Mouse (Mus musculus): ENCODE data around the gene Gm11595. TPM values are rescaled to one million over a fixed set of nuclear protein-coding genes. Genes with fewer than 3 reads are reported as not detected.
"Not testable (repeated sequence)": the region's sequence is repeated elsewhere in the genome, so short reads cannot be mapped to it uniquely, and the experiment has no call there.

The Gm11595 gene
- not detected in 2 replicates for polyA plus RNA-seq (2014; fragmentation: Nextera tagmentation; extraction: Ambion mirVana)

GRCm38 (mm10) chr11:99772813-99773212 is at the start of gene Gm11595:
TSS of gene Gm11595 (minus strand) at chr11:99772913.
- H3K4me3 ChIP-seq (ENCODE audit: low read depth, low read length); H3K36me3 ChIP-seq (ENCODE audit: control insufficient read depth, insufficient read depth, low read length); ATAC-seq (ENCODE audit: low read depth); H3K27me3 ChIP-seq (ENCODE audit: control insufficient read depth, insufficient read depth, low read length); H3K27ac ChIP-seq (ENCODE audit: low read depth, low read length); H3K9me3 ChIP-seq (ENCODE audit: control insufficient read depth, low read length); H3K4me2 ChIP-seq (ENCODE audit: low read depth, low read length); H3K4me1 ChIP-seq (ENCODE audit: control insufficient read depth, insufficient read depth, low read length); H3K9ac ChIP-seq (replicated peaks; ENCODE audit: low read depth, low read length): not testable (repeated sequence)

DNA sequence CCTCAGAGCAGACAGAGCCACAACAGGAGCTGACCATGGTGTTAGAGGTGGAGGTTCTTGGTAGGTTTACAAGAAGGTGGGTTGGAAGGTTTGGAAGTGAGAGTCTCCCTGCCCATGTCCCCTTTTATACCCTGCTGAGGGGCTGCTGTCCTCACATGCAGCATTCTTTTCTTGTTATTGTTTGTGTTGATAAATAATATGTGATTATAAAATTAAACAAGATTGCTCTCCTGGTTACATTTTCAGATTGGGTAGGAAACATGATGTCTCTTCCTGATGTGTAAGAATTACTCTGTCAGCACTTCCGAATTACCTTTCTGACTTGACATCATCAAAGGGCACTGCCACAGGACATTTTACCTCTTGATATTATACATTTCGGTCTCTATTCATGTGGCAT is 42.9 kb upstream of the Gm11595 start, which contains the start of gene Gm11564:
Gene Gm11564, minus strand, starts transcription at position 101 of the 400 bp plus-strand sequence.
- H3K36me3 ChIP-seq (ENCODE audit: control insufficient read depth, insufficient read depth, low read length); H3K27ac ChIP-seq (ENCODE audit: low read depth, low read length); H3K9ac ChIP-seq (replicated peaks; ENCODE audit: low read depth, low read length); H3K9me3 ChIP-seq (ENCODE audit: control insufficient read depth, low read length); H3K4me1 ChIP-seq (ENCODE audit: control insufficient read depth, insufficient read depth, low read length); H3K27me3 ChIP-seq (ENCODE audit: control insufficient read depth, insufficient read depth, low read length); ATAC-seq (ENCODE audit: low read depth); H3K4me3 ChIP-seq (ENCODE audit: low read depth, low read length); H3K4me2 ChIP-seq (ENCODE audit: low read depth, low read length): not testable (repeated sequence)
- WGBS: 89% methylated on average over 2 of the region's 2 CpGs

- not testable (repeated sequence) for H3K4me3 ChIP-seq (ENCODE audit: low read depth, low read length); H3K36me3 ChIP-seq (ENCODE audit: control insufficient read depth, insufficient read depth, low read length); H3K27ac ChIP-seq (ENCODE audit: low read depth, low read length); ATAC-seq (ENCODE audit: low read depth); H3K27me3 ChIP-seq (ENCODE audit: control insufficient read depth, insufficient read depth, low read length); H3K9ac ChIP-seq (replicated peaks; ENCODE audit: low read depth, low read length); H3K9me3 ChIP-seq (ENCODE audit: control insufficient read depth, low read length); H3K4me1 ChIP-seq (ENCODE audit: control insufficient read depth, insufficient read depth, low read length); H3K4me2 ChIP-seq (ENCODE audit: low read depth, low read length)
These were observed 37.1 kb upstream of the Gm11595 start, which contains the start of gene Krtap4-13 for GRCm38 (mm10) chr11:99809792-99810191. TSS of gene Krtap4-13 (minus strand) at chr11:99809892.

DNA sequence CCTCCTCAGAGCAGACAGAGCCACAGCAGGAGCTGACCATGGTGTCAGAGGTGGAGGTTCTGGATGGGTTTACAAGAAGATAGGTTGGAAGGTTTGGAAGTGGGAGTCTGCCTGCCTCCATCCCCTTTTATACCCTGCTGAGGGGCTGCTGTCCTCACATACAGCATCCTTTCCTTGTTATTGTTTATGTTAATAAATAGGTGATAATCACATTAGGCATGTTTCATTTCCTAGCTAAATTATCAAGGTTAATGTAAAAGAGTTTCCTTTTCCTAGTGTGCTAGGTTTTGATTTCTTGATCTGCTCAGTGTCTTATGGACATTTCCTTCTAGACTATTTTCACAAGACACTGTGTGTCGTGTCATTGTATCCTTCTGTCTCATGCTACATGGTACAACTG is 31.6 kb upstream of the Gm11595 start, which contains the start of gene Gm11554:
Gene Gm11554, minus strand, starts transcription at position 101 of the 400 bp plus-strand sequence.
- WGBS: no CpG with 5 or more reads among the region's 1 CpGs
- H3K27ac ChIP-seq (ENCODE audit: low read depth, low read length); H3K4me3 ChIP-seq (ENCODE audit: low read depth, low read length); H3K36me3 ChIP-seq (ENCODE audit: control insufficient read depth, insufficient read depth, low read length); H3K4me1 ChIP-seq (ENCODE audit: control insufficient read depth, insufficient read depth, low read length); ATAC-seq (ENCODE audit: low read depth); H3K4me2 ChIP-seq (ENCODE audit: low read depth, low read length); H3K9ac ChIP-seq (replicated peaks; ENCODE audit: low read depth, low read length); H3K27me3 ChIP-seq (ENCODE audit: control insufficient read depth, insufficient read depth, low read length); H3K9me3 ChIP-seq (ENCODE audit: control insufficient read depth, low read length): not testable (repeated sequence)

- H3K27me3 ChIP-seq (ENCODE audit: control insufficient read depth, insufficient read depth, low read length); H3K4me1 ChIP-seq (ENCODE audit: control insufficient read depth, insufficient read depth, low read length); ATAC-seq (ENCODE audit: low read depth); H3K36me3 ChIP-seq (ENCODE audit: control insufficient read depth, insufficient read depth, low read length); H3K9me3 ChIP-seq (ENCODE audit: control insufficient read depth, low read length); H3K4me2 ChIP-seq (ENCODE audit: low read depth, low read length); H3K4me3 ChIP-seq (ENCODE audit: low read depth, low read length); H3K27ac ChIP-seq (ENCODE audit: low read depth, low read length); H3K9ac ChIP-seq (replicated peaks; ENCODE audit: low read depth, low read length): not testable (repeated sequence)
- no CpG with 5 or more reads among the region's 1 CpGs for WGBS
These were observed 26.1 kb upstream of the Gm11595 start, which contains the start of gene Gm11569 for GRCm38 (mm10) chr11:99798832-99799231. TSS of gene Gm11569 (minus strand) at chr11:99798932.

GRCm38 (mm10) chr11:99793367-99793766 is 20.7 kb upstream of the Gm11595 start, which contains the start of gene Gm11596:
TSS of gene Gm11596 (minus strand) at chr11:99793467.
- Histone ChIP-seq H3K36me3 (ENCODE audit: control insufficient read depth, insufficient read depth, low read length) (no peaks in the 10 kb centered on the region), H3K27ac (ENCODE audit: low read depth, low read length) (no peak within 1 kb of the TSS), H3K4me1 (ENCODE audit: control insufficient read depth, insufficient read depth, low read length) (no peaks in the 10 kb centered on the region), H3K9me3 (ENCODE audit: control insufficient read depth, low read length) (no peaks in the 10 kb centered on the region), H3K4me3 (ENCODE audit: low read depth, low read length) (no peak within 1 kb of the TSS), H3K9ac (replicated peaks; ENCODE audit: low read depth, low read length) (no peak within 1 kb of the TSS), H3K27me3 (ENCODE audit: control insufficient read depth, insufficient read depth, low read length) (no peaks in the 10 kb centered on the region), H3K4me2 (ENCODE audit: low read depth, low read length) (no peak within 1 kb of the TSS)
- 81% methylated on average over 2 of the region's 2 CpGs for WGBS
- no peak for ATAC-seq (ENCODE audit: low read depth)

DNA sequence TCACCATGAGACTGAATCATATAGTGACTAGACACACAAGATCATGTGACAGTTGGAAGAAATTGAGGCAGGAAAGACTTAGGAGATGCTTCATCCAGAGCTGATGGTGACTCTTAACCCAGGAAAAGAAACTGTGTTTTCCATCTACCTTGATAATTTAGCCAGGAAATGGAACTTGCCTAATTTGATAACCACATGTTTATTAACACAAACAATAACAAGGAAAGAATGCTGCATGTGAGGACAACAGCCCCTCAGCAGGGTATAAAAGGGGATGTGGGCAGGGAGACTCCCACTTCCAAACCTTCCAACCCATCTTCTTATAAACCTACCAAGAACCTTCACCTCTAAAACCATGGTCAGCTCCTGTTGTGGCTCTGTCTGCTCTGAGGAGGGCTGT is 12.2 kb upstream of the Gm11595 start, which contains the start of gene Krtap4-9:
Gene Krtap4-9, plus strand, starts transcription at position 301 of the 400 bp plus-strand sequence.
- not testable (repeated sequence) for H3K9ac ChIP-seq (replicated peaks; ENCODE audit: low read depth, low read length)

GRCm38 (mm10) chr11:99780604-99781003 is 7.9 kb upstream of the Gm11595 start, which contains the start of gene Krtap4-8:
TSS of gene Krtap4-8 (minus strand) at chr11:99780704.
- Histone ChIP-seq H3K4me2 (ENCODE audit: low read depth, low read length) (no peak within 1 kb of the TSS), H3K27ac (ENCODE audit: low read depth, low read length) (no peak within 1 kb of the TSS), H3K36me3 (ENCODE audit: control insufficient read depth, insufficient read depth, low read length) (no peaks in the 10 kb centered on the region), H3K4me3 (ENCODE audit: low read depth, low read length) (no peak within 1 kb of the TSS), H3K9me3 (ENCODE audit: control insufficient read depth, low read length) (no peaks in the 10 kb centered on the region), H3K9ac (replicated peaks; ENCODE audit: low read depth, low read length) (no peak within 1 kb of the TSS), H3K4me1 (ENCODE audit: control insufficient read depth, insufficient read depth, low read length) (no peaks in the 10 kb centered on the region), H3K27me3 (ENCODE audit: control insufficient read depth, insufficient read depth, low read length) (no peaks in the 10 kb centered on the region)
- ATAC-seq (ENCODE audit: low read depth): no peak
- WGBS: 97% methylated on average over 2 of the region's 2 CpGs

More for the DNA sequence above, 12.2 kb upstream of the Gm11595 start, which contains the start of gene Krtap4-9:
- not testable (repeated sequence) for H3K27me3 ChIP-seq (ENCODE audit: control insufficient read depth, insufficient read depth, low read length); H3K9me3 ChIP-seq (ENCODE audit: control insufficient read depth, low read length); H3K4me2 ChIP-seq (ENCODE audit: low read depth, low read length); H3K36me3 ChIP-seq (ENCODE audit: control insufficient read depth, insufficient read depth, low read length); H3K27ac ChIP-seq (ENCODE audit: low read depth, low read length); ATAC-seq (ENCODE audit: low read depth); H3K4me3 ChIP-seq (ENCODE audit: low read depth, low read length); H3K4me1 ChIP-seq (ENCODE audit: control insufficient read depth, insufficient read depth, low read length)

GRCm38 (mm10) chr11:99778401-99778800 is 5.7 kb upstream of the Gm11595 start:
- H3K4me2 ChIP-seq (ENCODE audit: low read depth, low read length): no peak overlapping the region
- no peaks in the 10 kb centered on the region for H3K27me3 ChIP-seq (ENCODE audit: control insufficient read depth, insufficient read depth, low read length)

More at GRCm38 (mm10) chr11:99778401-99778800, 5.7 kb upstream of the Gm11595 start:
- no peaks in the 10 kb centered on the region for H3K36me3 ChIP-seq (ENCODE audit: control insufficient read depth, insufficient read depth, low read length)
- no peak overlapping the region for H3K27ac ChIP-seq (ENCODE audit: low read depth, low read length)
- no peaks in the 10 kb centered on the region for H3K4me1 ChIP-seq (ENCODE audit: control insufficient read depth, insufficient read depth, low read length)
- H3K4me3 ChIP-seq (ENCODE audit: low read depth, low read length): no peak overlapping the region
- H3K9ac ChIP-seq (replicated peaks; ENCODE audit: low read depth, low read length): no peak overlapping the region
- WGBS: 30% methylated on average over 7 of the region's 7 CpGs
- no peaks in the 10 kb centered on the region for H3K9me3 ChIP-seq (ENCODE audit: control insufficient read depth, low read length)
- no peak for ATAC-seq (ENCODE audit: low read depth)
